Mouse (Mus musculus) retina, adult 2 months (tissue): ENCODE data around the gene Mid1.

Experiments used
- DNase-seq: peaks from one replicate; pipeline ENCODE4 v3.0.0-alpha.2; 2012; ENCODE audit warnings: low read depth, low spot score

Mid1 gene

DNA sequence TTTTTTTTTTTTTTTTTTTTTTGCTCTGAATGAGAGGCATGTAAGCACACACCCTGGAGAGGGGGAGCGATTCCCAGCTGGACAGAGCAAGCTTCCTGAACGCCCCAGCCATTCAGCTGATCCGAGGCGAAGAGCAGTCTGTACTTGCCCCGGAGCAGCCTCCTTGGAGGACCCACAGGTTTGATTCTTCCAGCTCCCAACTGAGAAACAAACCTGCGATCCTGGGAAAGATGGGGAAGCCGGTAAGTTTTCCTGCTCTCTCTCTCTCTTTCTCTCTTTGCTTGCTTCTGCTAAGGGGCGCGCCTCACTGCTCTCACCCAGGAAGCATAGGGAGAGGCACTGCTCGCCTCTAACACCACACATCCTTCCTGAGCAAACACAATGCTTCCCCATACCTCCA lies at the start of gene Mid1:
Mid1 (plus strand) TSS at position 69 of the 400 bp plus-strand sequence.
- DNase-seq: no peak

DNA sequence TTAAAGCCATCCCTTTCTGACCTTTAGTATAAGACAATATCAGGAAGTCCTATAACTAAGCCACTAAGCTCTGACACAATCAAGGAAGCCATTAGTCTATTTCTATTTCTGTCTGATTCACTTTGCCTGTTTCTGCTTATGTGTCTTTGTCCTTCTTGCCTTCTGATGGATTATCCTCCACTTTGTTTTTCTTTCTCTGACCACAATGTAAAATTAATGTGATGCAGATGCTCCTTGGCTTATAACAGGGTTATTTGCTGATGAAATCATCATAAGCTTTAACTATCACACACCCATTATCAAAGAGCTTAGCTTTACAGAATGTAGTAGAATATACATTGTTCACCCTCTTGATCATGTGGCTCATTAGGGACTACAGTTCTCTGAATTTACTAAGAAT lies 11.9 kb upstream of the Mid1 start:
- no peak for DNase-seq

DNA sequence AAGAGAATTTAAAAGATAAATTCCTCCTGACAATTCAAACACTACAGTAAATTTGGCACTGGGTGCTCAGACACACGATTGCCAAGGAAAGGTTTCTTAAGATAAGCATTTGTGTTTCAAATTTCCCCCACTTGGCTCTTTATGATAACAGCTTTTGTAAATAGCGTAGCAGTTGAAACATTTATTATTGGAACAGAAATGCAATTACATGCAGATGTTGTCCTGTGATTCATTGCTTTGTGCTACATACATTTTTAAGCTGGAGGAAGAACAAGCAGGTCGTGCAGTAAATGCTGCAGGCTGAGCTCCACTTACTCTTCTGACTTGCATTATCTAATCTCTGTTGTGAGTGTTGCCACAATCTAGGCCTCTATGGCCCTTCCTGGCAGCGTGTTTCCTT lies 8.7 kb upstream of the Mid1 start:
- no peak for DNase-seq

DNA sequence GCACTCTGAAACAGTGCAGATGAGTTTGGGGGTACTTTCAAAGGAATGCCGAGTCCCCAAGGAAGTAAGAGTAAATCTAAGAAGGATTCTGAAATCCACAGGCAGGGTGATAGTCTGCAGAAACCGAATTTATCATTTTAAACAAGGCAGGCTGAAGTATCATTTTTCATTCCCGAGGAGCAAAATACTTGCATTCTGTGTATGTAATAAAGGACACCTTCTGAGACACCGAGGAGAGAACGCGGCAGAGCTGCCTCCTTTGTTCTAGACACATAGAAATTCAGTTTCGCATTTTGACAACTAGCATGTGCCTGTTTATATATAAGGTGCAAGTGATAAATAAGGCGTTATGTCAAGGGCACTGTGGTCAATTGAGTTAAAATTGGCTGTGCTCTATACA lies 732 bp downstream of the Mid1 start:
- no peak for DNase-seq

DNA sequence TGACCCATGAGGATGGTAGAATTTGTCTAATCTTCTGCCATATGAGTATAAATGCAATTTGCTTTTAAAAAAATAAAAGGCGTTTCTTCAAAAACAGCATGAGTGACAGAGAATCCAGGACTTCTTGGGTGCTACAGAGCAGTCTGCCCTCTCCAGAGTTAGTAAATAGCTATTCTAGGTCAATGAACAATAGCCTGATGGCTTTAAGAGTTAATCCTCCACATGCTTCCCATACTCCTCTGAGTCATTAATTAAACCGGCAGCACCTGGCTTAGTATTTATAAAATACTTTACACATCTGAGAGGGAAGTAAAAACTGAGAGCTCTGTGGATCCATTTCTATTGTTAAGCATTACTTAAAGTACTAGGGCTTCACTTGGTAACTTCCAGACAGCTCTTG lies 6.2 kb downstream of the Mid1 start:
- DNase-seq: no peak

DNA sequence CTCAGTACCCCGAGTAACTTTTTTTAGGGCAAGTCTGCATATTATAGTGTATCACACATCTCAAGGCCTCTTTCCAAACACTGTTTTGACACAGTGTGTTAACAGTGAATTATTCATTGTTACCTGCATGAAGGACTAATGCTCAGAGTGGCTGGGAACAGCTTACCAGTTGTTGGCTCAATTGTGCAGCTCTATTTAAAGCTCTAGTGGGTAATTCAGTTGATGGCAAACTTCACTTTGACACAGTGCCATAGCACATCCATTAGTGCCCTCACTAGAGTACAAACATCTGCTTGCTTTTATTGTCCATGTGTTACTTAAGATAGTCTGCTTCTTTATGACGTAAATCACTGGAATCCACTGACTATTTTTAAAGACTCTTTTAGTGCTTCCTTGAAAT lies 6.7 kb downstream of the Mid1 start:
- no peak for DNase-seq

DNA sequence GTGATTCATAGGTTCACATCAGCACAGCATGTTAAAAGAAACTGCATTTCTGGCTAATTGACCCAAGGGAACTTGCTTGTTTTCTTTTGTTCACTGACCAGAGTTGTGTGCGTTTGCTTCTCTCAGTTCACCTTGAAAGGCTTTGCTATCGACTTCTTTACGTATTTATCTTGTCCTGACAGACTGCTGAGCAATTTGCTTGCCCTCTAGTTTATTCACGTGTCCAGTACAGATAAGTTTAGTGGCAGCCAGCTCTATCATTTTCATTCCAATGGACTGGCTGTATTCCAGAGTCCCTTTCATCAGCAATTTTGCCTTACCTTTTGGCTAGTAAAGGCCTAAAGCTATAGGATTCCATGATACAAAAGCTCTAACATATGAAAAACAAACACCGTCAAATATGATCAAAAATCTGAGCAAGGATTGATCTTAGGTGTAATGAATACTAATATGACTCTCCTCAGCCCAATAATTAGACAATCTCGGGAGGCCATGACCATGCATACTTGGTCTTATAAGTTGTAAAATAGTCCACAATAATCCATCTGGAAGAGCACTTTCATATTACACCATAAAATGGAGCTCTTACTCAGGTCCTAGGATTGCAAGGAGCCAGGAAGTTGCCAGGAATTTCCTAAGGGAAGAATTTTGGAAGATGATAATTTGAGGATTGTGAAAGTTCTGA lies 7.4 kb downstream of the Mid1 start:
- DNase-seq: no peak

DNA sequence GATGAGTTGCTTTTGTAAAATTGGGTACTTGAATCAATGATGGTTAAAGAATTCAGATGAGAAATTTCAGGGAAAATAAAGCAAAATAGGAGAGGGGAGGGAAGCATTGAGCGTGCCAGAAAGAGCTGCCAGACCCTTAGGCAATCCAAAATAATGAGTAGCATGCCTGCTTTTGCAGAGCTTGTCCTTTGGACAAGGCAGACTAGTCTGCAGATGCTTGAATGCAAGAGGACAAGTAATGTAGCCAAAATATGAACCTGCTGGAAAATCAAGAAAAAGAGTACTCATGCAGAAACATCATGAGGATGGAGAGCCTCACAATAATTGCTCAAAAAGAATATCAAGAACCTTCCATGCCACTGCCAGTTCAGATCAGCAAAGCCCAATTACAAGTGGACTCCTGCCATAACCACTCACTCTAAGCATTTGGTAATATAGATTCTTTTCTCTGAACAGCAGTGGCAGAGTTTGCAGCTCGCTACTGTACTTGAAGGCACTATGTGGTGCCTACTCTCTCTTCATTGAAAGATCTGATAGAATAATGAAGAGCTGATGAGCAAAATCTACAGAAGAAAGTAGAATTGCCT lies 19.1 kb downstream of the Mid1 start:
- no peak for DNase-seq

DNA sequence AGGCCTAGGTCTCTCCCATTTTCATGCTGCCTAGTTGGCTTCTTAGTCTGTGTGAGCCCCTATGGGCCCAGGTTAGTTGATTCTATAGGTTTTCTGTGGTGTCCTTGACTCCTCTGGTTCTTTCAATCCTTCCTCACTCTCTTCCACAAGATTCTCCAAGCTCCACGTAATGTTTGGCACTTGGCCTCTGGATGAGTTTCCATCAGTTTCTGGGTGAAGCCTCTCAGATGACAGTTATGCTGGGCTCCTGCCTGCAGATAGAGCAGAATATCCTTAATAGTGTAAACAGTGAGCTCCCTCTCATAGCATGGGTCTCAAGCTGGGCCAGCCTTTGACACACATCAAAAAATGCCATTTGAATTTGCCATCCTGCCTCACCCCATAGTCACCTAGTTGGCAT lies 38.5 kb downstream of the Mid1 start:
- no peak for DNase-seq

DNA sequence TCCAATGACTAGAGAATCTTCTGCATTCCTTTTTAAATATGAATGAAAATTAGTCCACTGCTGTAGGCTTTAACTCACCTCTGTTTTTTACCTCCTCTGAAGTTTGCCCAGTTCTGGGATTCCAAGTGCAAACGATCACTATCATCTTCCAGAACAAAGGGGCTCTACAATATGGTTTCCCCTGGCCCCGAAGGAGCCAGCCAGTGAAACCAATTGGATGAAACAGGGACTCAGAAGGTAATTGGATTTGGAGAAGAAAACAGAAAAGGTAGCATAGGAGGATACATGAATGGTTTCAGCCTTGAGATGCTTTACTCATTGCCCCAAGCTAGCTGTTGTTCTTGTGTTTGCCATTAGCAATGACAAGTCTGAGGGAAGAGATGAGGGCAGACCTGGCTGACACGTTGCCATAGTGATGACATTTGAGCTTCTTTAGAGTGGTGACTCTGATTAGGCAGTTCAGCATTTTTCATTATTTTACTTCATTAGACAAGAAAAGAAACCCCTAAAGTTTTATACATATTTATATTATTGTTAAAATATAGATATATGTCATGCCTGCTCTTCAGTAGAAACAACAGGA lies 50.5 kb downstream of the Mid1 start:
- no peak for DNase-seq

DNA sequence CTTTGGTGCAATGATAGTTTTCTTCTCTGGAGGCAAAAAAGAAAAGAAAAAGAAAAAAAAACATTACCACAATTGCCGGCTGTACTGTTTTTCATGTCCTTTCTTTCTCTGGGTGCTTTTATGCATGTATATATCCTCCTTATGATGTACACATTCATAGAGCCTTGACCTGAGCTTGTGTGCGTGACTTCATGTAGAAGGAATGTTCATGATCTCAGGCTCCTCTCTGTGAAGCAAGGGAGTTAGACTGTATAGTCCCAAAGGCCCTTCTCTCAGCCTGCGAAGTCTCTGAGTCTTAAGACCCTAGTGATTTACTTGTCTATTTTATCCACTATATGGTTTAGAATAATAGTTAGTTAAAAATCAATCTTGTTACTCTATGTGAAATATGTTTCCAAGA lies 73.0 kb downstream of the Mid1 start:
- no peak for DNase-seq

DNA sequence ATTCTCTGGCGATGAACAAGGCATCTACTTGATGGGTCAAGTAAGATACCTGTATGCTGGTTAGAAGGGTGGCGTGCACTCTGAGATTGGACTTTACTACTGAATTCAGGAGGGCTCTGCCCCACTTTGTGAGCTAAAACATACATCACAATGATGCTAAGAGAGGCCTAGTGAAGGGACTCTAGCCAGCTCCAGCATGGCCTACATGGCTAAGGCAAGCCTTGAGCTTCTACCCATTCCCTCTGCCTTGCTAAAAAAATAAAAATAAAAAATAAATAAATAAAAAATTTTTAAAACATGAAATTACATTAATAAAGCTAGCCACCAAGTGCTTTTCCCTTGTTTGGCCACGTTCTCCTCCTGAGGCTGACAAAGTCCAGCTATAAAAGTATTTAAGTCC lies 94.5 kb downstream of the Mid1 start, which contains the start of gene 4933400A11Rik:
4933400A11Rik (minus strand) TSS at position 101 of the 400 bp plus-strand sequence.
- no peak for DNase-seq

DNA sequence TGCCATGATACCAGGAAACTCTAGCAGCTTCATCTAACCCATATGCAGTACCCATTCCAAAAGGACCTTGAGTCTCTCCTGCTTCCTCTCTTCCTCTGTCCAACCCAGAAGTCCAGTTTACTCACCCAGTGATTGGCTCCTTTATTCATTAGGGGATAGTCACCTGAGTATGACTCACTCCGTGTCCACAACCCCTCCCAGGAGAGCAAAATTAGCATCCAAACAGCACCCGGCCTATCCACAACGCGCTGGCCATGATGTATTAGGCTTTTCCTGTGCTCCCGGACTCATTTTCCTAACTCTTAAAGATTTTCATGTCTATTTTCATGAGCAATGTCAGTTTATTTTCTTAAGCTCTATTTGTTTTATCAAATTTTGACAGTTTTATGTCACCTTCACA lies 104.7 kb downstream of the Mid1 start:
- no peak for DNase-seq

DNA sequence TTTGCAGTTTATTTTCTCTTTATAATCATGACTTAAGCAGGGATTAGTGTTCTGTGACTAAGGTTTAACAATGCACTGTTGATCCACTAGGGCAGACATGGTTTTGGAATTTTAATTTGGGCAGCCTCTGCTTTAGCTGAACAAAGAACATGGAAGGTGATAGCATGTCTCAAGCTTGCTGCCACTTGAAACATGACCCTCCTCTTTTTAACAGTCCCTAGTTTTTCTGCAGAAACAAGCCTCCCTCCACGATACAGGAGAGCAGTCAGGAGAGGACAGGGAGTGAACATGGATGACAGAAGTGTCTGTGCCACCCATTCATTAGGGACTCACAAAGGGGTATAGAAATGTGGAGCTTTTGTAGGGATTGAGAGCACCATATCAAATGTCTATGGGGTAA lies 107.9 kb downstream of the Mid1 start:
- no peak for DNase-seq

DNA sequence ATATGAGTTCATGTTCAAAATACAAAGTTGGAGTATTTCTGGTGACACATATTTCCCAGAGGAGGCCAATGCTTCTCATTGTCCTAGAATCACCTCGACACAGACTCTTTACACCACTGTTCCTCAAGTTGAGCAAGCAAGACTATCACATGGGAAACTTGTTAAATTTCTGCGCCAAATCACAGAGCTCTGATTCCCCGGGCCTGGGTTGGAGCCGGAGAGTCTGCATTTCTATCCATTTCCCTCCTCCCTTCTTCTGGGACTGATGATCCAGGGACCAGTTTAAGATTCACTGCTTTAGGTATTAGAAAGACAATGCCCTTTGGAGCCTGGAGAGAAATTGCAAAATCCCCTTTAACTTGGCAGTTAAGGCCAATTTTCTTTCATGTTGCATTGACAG lies 109.4 kb downstream of the Mid1 start:
- no peak for DNase-seq

DNA sequence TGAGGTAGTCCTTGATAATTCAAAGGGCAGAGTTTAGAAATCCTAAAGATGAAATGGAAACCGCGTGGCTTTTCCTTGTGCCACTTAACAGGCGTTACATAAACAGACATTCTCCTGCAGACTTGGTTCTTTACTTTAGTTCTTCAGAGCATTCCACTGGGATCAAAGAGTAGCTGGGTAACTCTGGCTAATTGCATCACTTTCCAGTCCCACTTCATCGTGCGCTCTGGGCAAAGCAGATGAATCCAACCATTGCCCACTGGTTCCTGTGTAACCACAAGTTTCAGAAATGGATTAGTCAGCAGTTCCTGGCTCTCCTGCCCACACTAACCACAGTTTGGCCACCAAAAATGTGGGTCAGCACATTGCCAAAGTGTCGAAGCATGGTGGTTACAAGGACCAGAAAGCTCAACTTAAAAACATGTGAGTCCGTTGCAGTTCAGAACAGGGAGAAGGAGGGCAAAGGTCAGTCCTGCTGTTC lies 109.9 kb downstream of the Mid1 start:
- no peak for DNase-seq

DNA sequence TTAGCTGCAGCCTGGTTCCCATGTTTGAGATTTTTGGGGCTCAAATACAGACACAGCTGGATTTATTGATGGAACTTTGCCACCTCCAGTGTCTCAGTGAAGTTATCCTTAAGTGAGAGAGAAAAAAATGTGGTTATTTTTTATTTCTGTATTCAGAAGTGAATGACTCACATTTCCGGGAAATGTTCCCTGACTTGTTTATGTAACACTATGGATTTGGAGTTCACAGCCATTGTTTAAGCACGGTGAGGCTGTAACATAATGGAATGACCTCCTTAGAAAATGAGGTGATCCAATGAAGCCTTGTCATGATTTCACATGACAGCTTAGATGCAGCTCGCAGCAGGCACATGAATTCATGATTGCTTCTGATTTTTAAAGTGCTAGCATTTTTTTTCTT lies 112.1 kb downstream of the Mid1 start:
- no peak for DNase-seq

DNA sequence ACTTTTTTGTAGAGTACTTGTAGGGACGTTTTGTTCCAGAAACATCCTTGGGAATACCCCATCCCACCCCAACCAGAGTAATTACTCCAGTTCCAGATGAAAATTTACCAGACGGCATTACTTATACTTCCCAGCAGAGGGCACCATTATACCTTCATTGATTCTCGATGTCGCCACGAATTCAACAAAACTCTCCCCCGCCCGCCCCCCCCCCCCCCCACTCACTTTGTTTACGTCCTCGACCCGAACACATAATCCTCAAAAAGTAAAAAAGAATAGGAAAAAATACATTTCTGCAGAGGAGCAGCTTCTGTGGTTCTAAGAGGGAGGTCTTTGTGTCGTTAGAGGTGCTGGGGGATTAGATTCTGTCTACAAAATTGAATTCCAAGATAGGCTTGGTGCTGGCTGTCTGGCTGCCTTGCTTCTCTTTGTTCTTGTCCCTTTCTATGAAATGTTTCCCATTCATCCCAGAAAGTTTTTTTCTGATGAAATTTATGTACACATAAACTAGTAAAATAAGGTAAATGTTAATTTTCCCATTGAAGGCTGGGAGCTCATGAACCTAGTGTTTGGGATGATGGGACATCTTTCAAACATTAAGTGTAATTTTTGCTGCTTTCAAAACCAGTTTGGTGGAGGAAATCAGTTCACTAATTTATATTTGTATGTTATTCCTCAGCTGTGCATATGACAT lies 114.1 kb downstream of the Mid1 start:
- no peak for DNase-seq

DNA sequence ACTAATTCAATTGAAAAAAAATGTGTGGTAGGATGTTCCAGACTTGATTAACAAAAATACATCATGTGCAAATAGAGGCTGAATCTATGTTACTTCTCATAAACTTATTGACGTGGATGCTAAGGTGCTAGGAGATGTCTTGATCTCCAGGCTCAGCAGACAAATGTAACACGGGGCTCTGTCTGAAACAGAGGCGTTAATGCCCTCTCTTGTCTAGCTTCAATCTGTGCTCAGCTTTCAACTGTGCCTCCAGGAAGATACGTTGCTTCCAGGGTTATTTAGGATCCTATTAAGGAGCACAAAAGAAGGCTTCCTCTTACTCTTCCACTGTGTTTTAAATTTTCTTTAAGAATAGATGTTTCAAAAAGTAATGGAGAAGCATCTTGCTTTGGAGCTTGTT lies 115.2 kb downstream of the Mid1 start:
- DNase-seq: no peak

DNA sequence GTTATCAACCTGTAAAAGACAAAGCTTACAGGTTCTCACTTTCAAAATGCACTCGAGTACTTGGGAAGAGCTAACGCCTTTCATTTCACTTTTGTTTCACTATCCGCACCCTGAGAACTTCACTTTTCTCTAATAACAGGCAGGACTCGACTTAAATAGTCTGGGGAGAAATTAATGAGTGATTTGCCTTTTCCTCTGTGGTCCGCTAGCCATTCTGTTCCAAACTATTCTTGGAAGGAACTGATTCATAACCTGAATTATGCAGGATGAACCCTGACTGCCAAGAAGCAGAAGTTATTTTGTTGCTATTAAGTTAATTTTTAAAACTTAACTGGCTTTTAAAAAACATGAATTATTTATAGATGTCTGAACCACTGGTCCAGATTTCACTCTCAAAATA lies 120.8 kb downstream of the Mid1 start:
- no peak for DNase-seq

DNA sequence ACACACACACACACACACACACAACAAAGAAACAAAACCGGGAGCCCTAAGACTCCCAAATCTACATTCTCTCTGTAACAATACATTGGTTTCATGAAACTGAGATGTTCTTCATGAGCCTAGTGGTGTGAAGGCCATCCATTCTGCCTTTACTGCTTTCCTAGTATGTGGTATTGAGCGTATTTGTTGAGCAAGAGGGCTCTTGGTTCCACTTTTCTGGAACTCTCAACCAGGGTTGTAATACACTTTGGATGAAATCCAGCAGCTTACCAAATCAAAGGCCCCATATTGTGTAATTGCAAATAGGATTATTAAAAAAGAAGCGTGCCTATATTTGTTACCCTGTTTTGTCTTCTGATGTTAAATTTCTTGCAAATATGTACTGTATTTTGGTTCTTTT lies 122.7 kb downstream of the Mid1 start:
- no peak for DNase-seq

DNA sequence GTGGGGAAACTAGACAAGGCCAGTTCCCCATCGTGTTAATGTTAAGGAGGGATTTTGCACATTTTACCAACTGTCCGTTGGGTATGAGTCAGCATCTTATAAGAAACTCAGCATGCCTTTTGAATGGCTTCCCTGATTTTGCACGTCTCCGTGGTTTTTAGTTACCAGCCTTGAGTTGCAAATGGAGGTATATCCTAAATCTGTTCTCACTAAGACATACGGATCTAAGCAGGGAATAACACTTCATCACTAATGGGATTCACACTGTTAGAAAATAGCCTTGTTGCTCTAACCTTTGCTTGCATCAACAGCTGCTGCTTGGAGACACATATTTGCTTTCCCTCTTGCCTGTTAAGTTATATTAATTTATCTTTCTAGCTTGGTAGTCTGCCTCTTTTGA lies 126.3 kb downstream of the Mid1 start:
- DNase-seq: no peak

DNA sequence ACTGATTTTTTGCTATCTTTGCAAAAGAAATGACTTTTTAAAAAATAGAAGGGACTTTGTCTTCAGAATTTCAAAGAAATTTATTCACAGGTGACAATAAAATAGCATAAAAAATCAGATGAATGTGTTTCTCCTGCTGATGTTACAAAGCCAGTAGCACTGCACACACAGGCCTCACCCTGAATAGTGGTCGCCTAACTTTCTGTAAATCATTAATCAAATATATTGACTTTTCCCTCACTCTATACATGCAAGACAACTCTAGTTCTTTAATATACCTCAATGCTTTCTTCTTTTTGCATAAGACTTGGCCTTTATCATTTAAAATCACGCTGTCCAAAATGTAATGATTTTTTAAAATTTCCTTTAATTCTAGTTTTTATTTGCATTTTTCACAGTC lies 126.8 kb downstream of the Mid1 start:
- DNase-seq: no peak
